Mouse (Mus musculus) neural tube, embryonic 15.5 days (tissue): ENCODE measurements around the gene Slc16a5. TPM values are rescaled to one million over a fixed set of nuclear protein-coding genes. Genes with fewer than 3 reads are reported as not detected.

Source experiments
- ATAC-seq: fragments of 200-750 bp; cut with Nextera tagmentation; 2 replicates; pipeline ENCODE4 v1.8.0; 2017; ENCODE audit warnings: mild to moderate bottlenecking, moderate TSS enrichment, moderate library complexity; ENCODE audit not compliant: low FRiP score
- H3K27ac ChIP-seq: fragments of 300-500 bp; sonication (generic); replicated peaks from 2 replicates; pipeline ENCODE4 v1.5.1; 2015; ENCODE audit warnings: mild to moderate bottlenecking, inconsistent platforms
- H3K27me3 ChIP-seq: fragments of 300-500 bp; sonication (generic); replicated peaks from 2 replicates; pipeline ENCODE4 v1.6.1; 2015; ENCODE audit warnings: inconsistent platforms
- H3K36me3 ChIP-seq: fragments of 300-500 bp; sonication (generic); 2 replicates; pipeline ENCODE4 v1.6.1; 2015; ENCODE audit warnings: inconsistent platforms
- H3K4me1 ChIP-seq: fragments of 300-500 bp; sonication (generic); 2 replicates; pipeline ENCODE4 v1.6.1; 2015; ENCODE audit warnings: inconsistent platforms
- H3K4me2 ChIP-seq: fragments of 300-500 bp; sonication (generic); 2 replicates; pipeline ENCODE4 v1.6.1; 2015; ENCODE audit warnings: inconsistent platforms, mild to moderate bottlenecking, moderate library complexity
- H3K4me3 ChIP-seq: fragments of 300-500 bp; sonication (generic); replicated peaks from 2 replicates; pipeline ENCODE4 v1.5.1; 2015; ENCODE audit warnings: mild to moderate bottlenecking, inconsistent platforms
- H3K9ac ChIP-seq: fragments of 300-500 bp; sonication (generic); replicated peaks from 2 replicates; pipeline ENCODE4 v1.6.1; 2015; ENCODE audit warnings: mild to moderate bottlenecking, inconsistent platforms
- H3K9me3 ChIP-seq: fragments of 300-500 bp; sonication (generic); replicated peaks from 2 replicates; pipeline ENCODE4 v1.6.1; 2016; ENCODE audit warnings: inconsistent platforms
- WGBS: fragments of 180-500 bp; shearing (Covaris S2); methylation state at CpG from one replicate; pipeline ENCODE4 v1.1.7; 2015; ENCODE audit warnings: mixed read lengths; 5-methylcytosine and 5-hydroxymethylcytosine counted together
- polyA plus RNA-seq: library from polyadenylated mRNA; unstranded; fragments of >200 nt; fragmentation: Nextera tagmentation; extraction: Ambion mirVana; gene quantifications from 2 replicates; pipeline ENCODE4 v1.2.1, GENCODE M21; 2015

Gene Slc16a5
- polyA plus RNA-seq = 0.44 and 7.2 TPM in 2 replicates

DNA sequence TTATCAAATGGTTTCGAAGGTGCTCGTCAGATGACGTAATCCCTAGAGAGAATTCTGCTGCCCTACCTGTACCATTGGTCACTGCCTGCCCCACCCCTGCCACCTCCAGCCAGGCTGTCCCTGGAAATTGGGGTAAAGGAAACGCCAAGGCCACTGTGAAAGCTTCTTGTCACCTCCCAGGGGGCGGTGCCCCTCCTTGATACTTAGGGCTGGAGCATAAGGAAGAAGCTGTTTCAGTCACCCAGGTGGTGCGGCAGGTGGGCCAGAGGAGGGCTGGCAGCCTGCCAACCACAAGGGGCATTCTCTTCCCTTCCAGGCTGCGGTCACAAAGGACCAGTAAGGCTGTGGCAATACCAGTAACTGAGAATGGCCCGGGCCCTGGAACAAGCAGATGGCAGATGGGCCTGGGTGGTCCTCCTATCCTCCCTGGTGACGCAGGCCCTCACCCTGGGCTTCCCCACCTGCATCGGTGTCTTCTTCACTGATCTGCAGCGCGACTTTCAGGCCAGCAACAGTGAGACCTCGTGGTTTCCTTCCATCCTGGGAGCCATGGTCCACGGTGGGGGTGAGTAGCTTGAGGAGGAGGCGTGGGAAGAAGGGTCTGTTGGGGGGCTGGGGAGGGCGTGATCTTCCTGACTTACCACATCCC is at the start of gene Slc16a5:
Slc16a5 (plus strand) TSS at position 232 of the 649 bp plus-strand sequence.
- Histone ChIP-seq H3K36me3 (no peaks in the 10 kb centered on the region), H3K4me1 (0 out of 2 replicates have a peak, but pooled peaks cover 1% of the 10 kb centered on the region), H3K9me3 (no peaks in the 10 kb centered on the region), H3K9ac (0 out of 2 replicates have a peak within 1 kb of the TSS, but pooled peaks have one; percentile 7), H3K4me3 (no peak within 1 kb of the TSS), H3K27ac (no peak within 1 kb of the TSS), H3K4me2 (no peak within 1 kb of the TSS), H3K27me3 (no peaks in the 10 kb centered on the region)
- WGBS = 73% methylated on average over 16 of the region's 16 CpGs
- ATAC-seq = no peak

- peak within 1 kb of the TSS; percentile 94 for H3K9ac ChIP-seq
- H3K4me3 ChIP-seq = peak within 1 kb of the TSS; percentile 95
- H3K27me3 ChIP-seq = no peaks in the 10 kb centered on the region
- ATAC-seq = peak; percentile 97
- peaks cover 34% of the 10 kb centered on the region for H3K36me3 ChIP-seq
- under 1% methylated on average over 52 of the region's 56 CpGs for WGBS
- no peaks in the 10 kb centered on the region for H3K9me3 ChIP-seq
- peak within 1 kb of the TSS; percentile 91 for H3K27ac ChIP-seq
- H3K4me1 ChIP-seq = peaks cover 42% of the 10 kb centered on the region
- peak within 1 kb of the TSS; percentile 88 for H3K4me2 ChIP-seq
These were observed 42.6 kb upstream of the Slc16a5 start, which contains the start of the genes Atp5h and Kctd2 for GRCm38 (mm10) chr11:115419531-115420237. Atp5h (minus strand) TSS chr11:115419962. Kctd2 (plus strand) TSS chr11:115420128.

GRCm38 (mm10) chr11:115420336-115421190 is 41.7 kb upstream of the Slc16a5 start:
- Histone ChIP-seq H3K4me2 (peak overlapping the region; percentile 88), H3K27ac (peak overlapping the region; percentile 91), H3K4me3 (peak overlapping the region; percentile 95), H3K4me1 (peaks cover 48% of the 10 kb centered on the region), H3K9ac (peak overlapping the region; percentile 94), H3K36me3 (peaks cover 33% of the 10 kb centered on the region), H3K27me3 (no peaks in the 10 kb centered on the region), H3K9me3 (no peaks in the 10 kb centered on the region)
- 2% methylated on average over 43 of the region's 45 CpGs for WGBS
- ATAC-seq = peak; percentile 65

DNA sequence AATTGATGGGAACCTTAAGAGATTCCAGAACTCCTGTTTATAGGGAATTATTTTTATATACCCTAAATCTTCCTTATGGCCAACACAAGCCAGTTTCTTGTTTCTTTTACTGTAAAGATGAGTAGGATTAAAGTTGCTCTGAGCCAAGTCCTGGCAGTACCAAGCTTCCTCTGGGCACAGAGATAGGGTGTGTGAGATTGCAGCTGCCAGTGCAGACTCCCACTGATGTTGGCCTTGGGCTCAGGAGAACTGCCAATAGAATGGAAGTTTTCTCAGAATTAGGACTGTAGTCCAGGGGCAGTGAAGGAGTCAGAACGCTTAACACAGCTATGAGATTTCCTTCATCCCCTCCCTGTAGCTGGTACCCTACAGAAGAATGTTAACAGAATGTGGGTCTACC is 40.9 kb upstream of the Slc16a5 start:
- peaks cover 48% of the 10 kb centered on the region for H3K4me1 ChIP-seq
- H3K9ac ChIP-seq = peak overlapping the region; percentile 94; the same call in 1 of the 2 replicates

GRCm38 (mm10) chr11:115421972-115422371 is 40.3 kb upstream of the Slc16a5 start:
- Histone ChIP-seq H3K27ac (no peak overlapping the region), H3K4me3 (no peak overlapping the region), H3K27me3 (no peaks in the 10 kb centered on the region), H3K4me2 (no peak overlapping the region), H3K36me3 (peaks cover 28% of the 10 kb centered on the region), H3K9ac (no peak overlapping the region), H3K4me1 (peaks cover 47% of the 10 kb centered on the region), H3K9me3 (no peaks in the 10 kb centered on the region)
- WGBS = 91% methylated on average over 16 of the region's 16 CpGs
- no peak for ATAC-seq

More for the DNA sequence above, 40.9 kb upstream of the Slc16a5 start:
- 62% methylated on average over 1 of the region's 1 CpGs for WGBS
- Histone ChIP-seq H3K4me3 (peak overlapping the region; percentile 95), H3K27me3 (no peaks in the 10 kb centered on the region), H3K4me2 (peak overlapping the region; percentile 88), H3K27ac (no peak overlapping the region), H3K36me3 (peaks cover 29% of the 10 kb centered on the region), H3K9me3 (no peaks in the 10 kb centered on the region)
- no peak for ATAC-seq

- H3K27ac ChIP-seq = no peak overlapping the region
- WGBS = 84% methylated on average over 3 of the region's 3 CpGs
- no peak overlapping the region for H3K4me2 ChIP-seq
- no peaks in the 10 kb centered on the region for H3K9me3 ChIP-seq
- peaks cover 47% of the 10 kb centered on the region for H3K4me1 ChIP-seq
- peaks cover 26% of the 10 kb centered on the region for H3K36me3 ChIP-seq
- no peak overlapping the region for H3K4me3 ChIP-seq
- H3K9ac ChIP-seq = no peak overlapping the region
- ATAC-seq = no peak
- H3K27me3 ChIP-seq = no peaks in the 10 kb centered on the region
These were observed 39.2 kb upstream of the Slc16a5 start for GRCm38 (mm10) chr11:115423091-115423490.

DNA sequence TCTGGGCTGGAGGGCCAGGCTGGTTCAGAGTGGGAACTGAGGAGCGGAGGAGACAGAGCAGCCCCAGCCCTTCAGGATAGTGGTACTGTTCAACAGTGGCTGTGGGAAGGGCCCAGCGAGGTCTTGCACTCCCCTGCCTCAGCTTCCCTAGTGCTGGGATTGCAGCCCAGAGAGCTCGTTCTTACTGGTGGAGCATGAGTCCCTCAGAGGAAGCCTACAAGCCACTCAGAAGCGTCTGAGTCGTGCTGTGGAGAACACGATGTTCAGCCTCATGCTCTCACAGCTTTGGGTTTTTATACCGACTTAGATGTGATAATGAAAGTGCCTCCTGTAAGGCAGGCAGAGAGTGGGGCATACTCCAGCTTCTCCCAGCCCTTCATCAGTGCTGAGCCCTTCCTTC is 37.6 kb upstream of the Slc16a5 start:
- H3K4me2 ChIP-seq = no peak overlapping the region
- H3K36me3 ChIP-seq = peaks cover 34% of the 10 kb centered on the region

GRCm38 (mm10) chr11:115425671-115426070 is 36.6 kb upstream of the Slc16a5 start:
- ATAC-seq = no peak
- Histone ChIP-seq H3K9ac (0 out of 2 replicates have a peak overlapping the region, but pooled peaks have one; percentile 10), H3K27ac (no peak overlapping the region), H3K36me3 (peaks cover 44% of the 10 kb centered on the region), H3K4me2 (no peak overlapping the region), H3K27me3 (no peaks in the 10 kb centered on the region), H3K4me1 (peaks cover 35% of the 10 kb centered on the region), H3K9me3 (no peaks in the 10 kb centered on the region), H3K4me3 (no peak overlapping the region)
- 78% methylated on average over 6 of the region's 6 CpGs for WGBS

More for the DNA sequence above, 37.6 kb upstream of the Slc16a5 start:
- H3K4me1 ChIP-seq = peaks cover 36% of the 10 kb centered on the region
- no peaks in the 10 kb centered on the region for H3K9me3 ChIP-seq
- no peaks in the 10 kb centered on the region for H3K27me3 ChIP-seq
- H3K9ac ChIP-seq = 0 out of 2 replicates have a peak overlapping the region, but pooled peaks have one; percentile 3
- H3K4me3 ChIP-seq = no peak overlapping the region
- WGBS = 85% methylated on average over 7 of the region's 7 CpGs
- H3K27ac ChIP-seq = no peak overlapping the region
- no peak for ATAC-seq

GRCm38 (mm10) chr11:115427482-115428331 is 34.6 kb upstream of the Slc16a5 start:
- H3K36me3 ChIP-seq = peaks cover 64% of the 10 kb centered on the region
- H3K27ac ChIP-seq = peak overlapping the region; percentile 63
- no peaks in the 10 kb centered on the region for H3K9me3 ChIP-seq
- 0 out of 2 replicates have a peak overlapping the region, but pooled peaks have one; percentile 8 for H3K4me3 ChIP-seq
- peak overlapping the region; percentile 41 for H3K4me2 ChIP-seq
- 0 out of 2 replicates have a peak overlapping the region, but pooled peaks have one; percentile 31 for H3K9ac ChIP-seq
- peaks cover 20% of the 10 kb centered on the region for H3K4me1 ChIP-seq
- H3K27me3 ChIP-seq = no peaks in the 10 kb centered on the region
- ATAC-seq = peak; percentile 68
- WGBS = 36% methylated on average over 20 of the region's 20 CpGs

- 88% methylated on average over 7 of the region's 7 CpGs for whole genome bisulfite sequencing
- no peak overlapping the region for H3K9ac ChIP-seq
- no peak for ATAC-seq
- H3K27me3 ChIP-seq = no peaks in the 10 kb centered on the region
- no peak overlapping the region for H3K4me3 ChIP-seq
- H3K27ac ChIP-seq = no peak overlapping the region
- H3K9me3 ChIP-seq = no peaks in the 10 kb centered on the region
- no peak overlapping the region for H3K4me2 ChIP-seq
- H3K4me1 ChIP-seq = peaks cover 20% of the 10 kb centered on the region
- peaks cover 63% of the 10 kb centered on the region for H3K36me3 ChIP-seq
These were observed 33.0 kb upstream of the Slc16a5 start for GRCm38 (mm10) chr11:115429307-115429706.
